Mouse (Mus musculus): ENCODE data around the gene Kif24. TPM values are rescaled to one million over a fixed set of nuclear protein-coding genes. Genes with fewer than 3 reads are reported as not detected.

The Kif24 gene
- polyA plus RNA-seq, 1 experiment from 2014 or later, result 6.0 TPM

GRCm38 (mm10) chr4:41399904-41400303 lies 64.8 kb downstream of the Kif24 start:
- Histone ChIP-seq H3K4me1 (ENCODE audit: control insufficient read depth, insufficient read depth, low read length) (no peaks in the 10 kb centered on the region), H3K27me3 (ENCODE audit: control insufficient read depth, insufficient read depth, low read length) (no peaks in the 10 kb centered on the region), H3K9ac (ENCODE audit: low read length) (no peak overlapping the region), H3K4me2 (ENCODE audit: low read depth, low read length) (no peak overlapping the region), H3K27ac (ENCODE audit: low read length) (no peak overlapping the region), H3K36me3 (ENCODE audit: control insufficient read depth, insufficient read depth, low read length) (0 out of 2 replicates have a peak, but pooled peaks cover 3% of the 10 kb centered on the region), H3K4me3 (replicated peaks; ENCODE audit: low read length) (no peak overlapping the region), H3K9me3 (replicated peaks; ENCODE audit: control insufficient read depth, low read length) (no peaks in the 10 kb centered on the region)
- no peak for ATAC-seq (ENCODE audit: insufficient read depth, low FRiP score)
- 72% methylated on average over 5 of the region's 5 CpGs for WGBS

GRCm38 (mm10) chr4:41398353-41398752 lies 66.3 kb downstream of the Kif24 start:
- H3K9ac ChIP-seq (ENCODE audit: low read length), result no peak overlapping the region
- no peaks in the 10 kb centered on the region for H3K9me3 ChIP-seq (replicated peaks; ENCODE audit: control insufficient read depth, low read length)
- WGBS, result 86% methylated on average over 6 of the region's 6 CpGs
- no peak overlapping the region for H3K4me3 ChIP-seq (replicated peaks; ENCODE audit: low read length)
- no peak overlapping the region for H3K4me2 ChIP-seq (ENCODE audit: low read depth, low read length)
- H3K27ac ChIP-seq (ENCODE audit: low read length), result no peak overlapping the region
- H3K27me3 ChIP-seq (ENCODE audit: control insufficient read depth, insufficient read depth, low read length), result no peaks in the 10 kb centered on the region
- 0 out of 2 replicates have a peak, but pooled peaks cover 3% of the 10 kb centered on the region for H3K36me3 ChIP-seq (ENCODE audit: control insufficient read depth, insufficient read depth, low read length)
- ATAC-seq (ENCODE audit: insufficient read depth, low FRiP score), result no peak
- H3K4me1 ChIP-seq (ENCODE audit: control insufficient read depth, insufficient read depth, low read length), result no peaks in the 10 kb centered on the region

GRCm38 (mm10) chr4:41394651-41395050 lies 70.0 kb downstream of the Kif24 start:
- ATAC-seq (ENCODE audit: insufficient read depth, low FRiP score), result no peak
- 84% methylated on average over 9 of the region's 9 CpGs for WGBS
- Histone ChIP-seq H3K27ac (ENCODE audit: low read length) (no peak overlapping the region), H3K36me3 (ENCODE audit: control insufficient read depth, insufficient read depth, low read length) (0 out of 2 replicates have a peak, but pooled peaks cover 3% of the 10 kb centered on the region), H3K9ac (ENCODE audit: low read length) (no peak overlapping the region), H3K4me2 (ENCODE audit: low read depth, low read length) (no peak overlapping the region), H3K4me3 (replicated peaks; ENCODE audit: low read length) (no peak overlapping the region), H3K9me3 (replicated peaks; ENCODE audit: control insufficient read depth, low read length) (no peaks in the 10 kb centered on the region), H3K4me1 (ENCODE audit: control insufficient read depth, insufficient read depth, low read length) (no peaks in the 10 kb centered on the region), H3K27me3 (ENCODE audit: control insufficient read depth, insufficient read depth, low read length) (no peaks in the 10 kb centered on the region)

GRCm38 (mm10) chr4:41391015-41391414 lies 73.7 kb downstream of the Kif24 start:
- WGBS, result 87% methylated on average over 2 of the region's 2 CpGs
- H3K27me3 ChIP-seq (ENCODE audit: control insufficient read depth, insufficient read depth, low read length), result no peaks in the 10 kb centered on the region

GRCm38 (mm10) chr4:41390122-41390521 lies 74.6 kb downstream of the Kif24 start:
- Histone ChIP-seq H3K4me3 (replicated peaks; ENCODE audit: low read length) (no peak overlapping the region), H3K4me1 (ENCODE audit: control insufficient read depth, insufficient read depth, low read length) (no peaks in the 10 kb centered on the region), H3K27me3 (ENCODE audit: control insufficient read depth, insufficient read depth, low read length) (no peaks in the 10 kb centered on the region), H3K36me3 (ENCODE audit: control insufficient read depth, insufficient read depth, low read length) (peaks cover 10% of the 10 kb centered on the region; the same call in 1 of the 2 replicates), H3K9ac (ENCODE audit: low read length) (no peak overlapping the region), H3K4me2 (ENCODE audit: low read depth, low read length) (no peak overlapping the region), H3K9me3 (replicated peaks; ENCODE audit: control insufficient read depth, low read length) (no peaks in the 10 kb centered on the region), H3K27ac (ENCODE audit: low read length) (no peak overlapping the region)
- WGBS, result 35% methylated on average over 3 of the region's 3 CpGs
- ATAC-seq (ENCODE audit: insufficient read depth, low FRiP score), result no peak

More at GRCm38 (mm10) chr4:41391015-41391414, 73.7 kb downstream of the Kif24 start:
- no peaks in the 10 kb centered on the region for H3K9me3 ChIP-seq (replicated peaks; ENCODE audit: control insufficient read depth, low read length)
- ATAC-seq (ENCODE audit: insufficient read depth, low FRiP score), result no peak
- no peak overlapping the region for H3K4me2 ChIP-seq (ENCODE audit: low read depth, low read length)
- peaks cover 10% of the 10 kb centered on the region; the same call in 1 of the 2 replicates for H3K36me3 ChIP-seq (ENCODE audit: control insufficient read depth, insufficient read depth, low read length)
- no peaks in the 10 kb centered on the region for H3K4me1 ChIP-seq (ENCODE audit: control insufficient read depth, insufficient read depth, low read length)
- H3K27ac ChIP-seq (ENCODE audit: low read length), result no peak overlapping the region
- no peak overlapping the region for H3K9ac ChIP-seq (ENCODE audit: low read length)
- H3K4me3 ChIP-seq (replicated peaks; ENCODE audit: low read length), result no peak overlapping the region

GRCm38 (mm10) chr4:41389240-41389639 lies 75.4 kb downstream of the Kif24 start:
- H3K4me2 ChIP-seq (ENCODE audit: low read depth, low read length), result no peak overlapping the region
- H3K4me1 ChIP-seq (ENCODE audit: control insufficient read depth, insufficient read depth, low read length), result no peaks in the 10 kb centered on the region
- no peak overlapping the region for H3K4me3 ChIP-seq (replicated peaks; ENCODE audit: low read length)
- H3K27ac ChIP-seq (ENCODE audit: low read length), result no peak overlapping the region
- peaks cover 10% of the 10 kb centered on the region; the same call in 1 of the 2 replicates for H3K36me3 ChIP-seq (ENCODE audit: control insufficient read depth, insufficient read depth, low read length)
- 84% methylated on average over 5 of the region's 5 CpGs for WGBS
- no peak for ATAC-seq (ENCODE audit: insufficient read depth, low FRiP score)
- H3K9ac ChIP-seq (ENCODE audit: low read length), result no peak overlapping the region
- no peaks in the 10 kb centered on the region for H3K9me3 ChIP-seq (replicated peaks; ENCODE audit: control insufficient read depth, low read length)
- H3K27me3 ChIP-seq (ENCODE audit: control insufficient read depth, insufficient read depth, low read length), result no peaks in the 10 kb centered on the region

- H3K4me1 ChIP-seq (ENCODE audit: control insufficient read depth, insufficient read depth, low read length), result no peaks in the 10 kb centered on the region
- H3K36me3 ChIP-seq (ENCODE audit: control insufficient read depth, insufficient read depth, low read length), result peaks cover 10% of the 10 kb centered on the region; the same call in 1 of the 2 replicates
- no peak overlapping the region for H3K4me3 ChIP-seq (replicated peaks; ENCODE audit: low read length)
- H3K9me3 ChIP-seq (replicated peaks; ENCODE audit: control insufficient read depth, low read length), result no peaks in the 10 kb centered on the region
- H3K9ac ChIP-seq (ENCODE audit: low read length), result no peak overlapping the region
- 79% methylated on average over 5 of the region's 5 CpGs for WGBS
- H3K27me3 ChIP-seq (ENCODE audit: control insufficient read depth, insufficient read depth, low read length), result no peaks in the 10 kb centered on the region
- no peak overlapping the region for H3K27ac ChIP-seq (ENCODE audit: low read length)
- no peak overlapping the region for H3K4me2 ChIP-seq (ENCODE audit: low read depth, low read length)
- ATAC-seq (ENCODE audit: insufficient read depth, low FRiP score), result no peak
Observed at GRCm38 (mm10) chr4:41388616-41389015, 76.1 kb downstream of the Kif24 start.

- Histone ChIP-seq H3K4me2 (ENCODE audit: low read depth, low read length) (no peak overlapping the region), H3K36me3 (ENCODE audit: control insufficient read depth, insufficient read depth, low read length) (peaks cover 10% of the 10 kb centered on the region; the same call in 1 of the 2 replicates), H3K27me3 (ENCODE audit: control insufficient read depth, insufficient read depth, low read length) (no peaks in the 10 kb centered on the region), H3K9me3 (replicated peaks; ENCODE audit: control insufficient read depth, low read length) (no peaks in the 10 kb centered on the region), H3K4me3 (replicated peaks; ENCODE audit: low read length) (no peak overlapping the region), H3K27ac (ENCODE audit: low read length) (peak overlapping the region; percentile 21; the same call in 1 of the 2 replicates), H3K4me1 (ENCODE audit: control insufficient read depth, insufficient read depth, low read length) (no peaks in the 10 kb centered on the region), H3K9ac (ENCODE audit: low read length) (peak overlapping the region; percentile 10; the same call in 1 of the 2 replicates)
- 54% methylated on average over 7 of the region's 7 CpGs for WGBS
- peak; percentile 51; the same call in 1 of the 2 replicates for ATAC-seq (ENCODE audit: insufficient read depth, low FRiP score)
Observed at GRCm38 (mm10) chr4:41387755-41388469, 76.8 kb downstream of the Kif24 start.

GRCm38 (mm10) chr4:41386412-41386975 lies 78.2 kb downstream of the Kif24 start:
- H3K36me3 ChIP-seq (ENCODE audit: control insufficient read depth, insufficient read depth, low read length), result peaks cover 13% of the 10 kb centered on the region; the same call in 1 of the 2 replicates
- no peaks in the 10 kb centered on the region for H3K9me3 ChIP-seq (replicated peaks; ENCODE audit: control insufficient read depth, low read length)
- H3K4me2 ChIP-seq (ENCODE audit: low read depth, low read length), result no peak overlapping the region
- ATAC-seq (ENCODE audit: insufficient read depth, low FRiP score), result no peak
- 55% methylated on average over 1 of the region's 1 CpGs for WGBS
- H3K4me1 ChIP-seq (ENCODE audit: control insufficient read depth, insufficient read depth, low read length), result no peaks in the 10 kb centered on the region
- no peaks in the 10 kb centered on the region for H3K27me3 ChIP-seq (ENCODE audit: control insufficient read depth, insufficient read depth, low read length)
- no peak overlapping the region for H3K9ac ChIP-seq (ENCODE audit: low read length)
- H3K4me3 ChIP-seq (replicated peaks; ENCODE audit: low read length), result no peak overlapping the region
- H3K27ac ChIP-seq (ENCODE audit: low read length), result no peak overlapping the region

Data from stomach, embryonic 16.5 days (tissue).